Mouse (Mus musculus) bone marrow, adult 2 months (tissue): ENCODE data around the gene Grik4.

Source experiments
- CTCF ChIP-seq: fragments of 200-500 bp; IDR thresholded peaks from 2 replicates; pipeline ENCODE4 v1.5.1; 2011; ENCODE audit warnings: low read length, control low read depth; ENCODE audit not compliant: control insufficient read depth, insufficient read depth
- POLR2A ChIP-seq: fragments of 200-500 bp; IDR thresholded peaks from 2 replicates; pipeline ENCODE4 v1.6.1; 2011; ENCODE audit warnings: low read depth, mild to moderate bottlenecking, control low read depth, low read length, borderline replicate concordance; ENCODE audit not compliant: control insufficient read depth

DNA sequence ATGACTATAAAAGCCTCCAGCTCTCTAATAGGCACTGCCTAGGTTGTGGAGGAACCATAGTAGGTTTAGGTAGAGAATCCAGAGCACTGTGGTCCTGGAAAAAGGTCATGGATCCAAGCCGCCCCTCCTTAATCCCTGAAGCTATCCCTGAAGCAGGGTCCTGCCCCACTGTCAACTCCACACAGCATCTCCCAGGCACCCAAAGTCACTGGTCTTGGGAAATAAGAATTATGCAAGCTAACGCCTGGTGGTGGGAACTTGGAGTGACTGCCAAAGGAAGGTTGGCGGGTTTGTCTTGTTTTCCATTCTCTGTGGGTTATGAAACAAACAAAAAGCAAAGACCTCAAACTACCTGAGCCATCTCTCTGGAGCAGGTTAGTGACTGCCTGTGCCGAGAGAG lies 77.6 kb downstream of the Grik4 start:
- TF ChIP-seq POLR2A (no peak), CTCF (no peak)
